Mouse (Mus musculus) hematopoietic stem cell, adult 5-6 weeks (primary cell): ENCODE results near the gene Sgms1. TPM values are rescaled to one million over a fixed set of nuclear protein-coding genes. Genes with fewer than 3 reads are reported as not detected.
"Not testable (repeated sequence)": the region's sequence is repeated elsewhere in the genome, so short reads cannot be mapped to it uniquely, and the experiment has no call there.

ENCODE experiments used
- ATAC-seq, 2 experiments: fragments of 125-278 bp in 1 of 2; replicated peaks in 1 of 2; 2 replicates each; pipeline ENCODE4 v1.8.0; 2016 to 2017; ENCODE audit warnings: inconsistent platforms in 2 of 2, mild to moderate bottlenecking in 2 of 2, moderate number of reproducible peaks in 2 of 2, low read depth in 1 of 2, moderate TSS enrichment in 1 of 2; ENCODE audit not compliant: low FRiP score in 2 of 2, poor library complexity in 2 of 2, severe bottlenecking in 2 of 2, insufficient read depth in 1 of 2, low TSS enrichment in 1 of 2
- total RNA-seq: library from RNA; stranded (forward); fragments of 172-1452, 232-1000 nt; gene quantifications from 2 replicates; pipeline ENCODE4 v1.2.3, GENCODE M21; 2017

Sgms1 gene
- total RNA-seq, 1 experiment from 2014 or later: 79.2 TPM

DNA sequence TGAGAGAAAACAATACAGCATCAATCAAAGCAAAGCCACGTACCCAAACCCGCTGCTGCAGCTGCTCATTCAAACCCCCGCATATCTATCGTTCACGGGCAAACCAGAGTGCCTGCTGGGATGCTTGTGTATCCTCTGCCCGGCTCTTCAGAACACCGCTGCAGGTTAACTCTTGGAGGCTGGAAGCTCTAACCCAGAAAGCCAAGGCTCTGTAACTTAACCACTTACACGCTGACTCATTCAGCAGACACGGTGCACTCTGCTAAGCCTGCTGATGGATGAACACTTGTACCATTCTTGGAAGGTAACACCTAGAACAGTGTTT lies 286.6 kb downstream of the Sgms1 start:
- ATAC-seq: no peak

DNA sequence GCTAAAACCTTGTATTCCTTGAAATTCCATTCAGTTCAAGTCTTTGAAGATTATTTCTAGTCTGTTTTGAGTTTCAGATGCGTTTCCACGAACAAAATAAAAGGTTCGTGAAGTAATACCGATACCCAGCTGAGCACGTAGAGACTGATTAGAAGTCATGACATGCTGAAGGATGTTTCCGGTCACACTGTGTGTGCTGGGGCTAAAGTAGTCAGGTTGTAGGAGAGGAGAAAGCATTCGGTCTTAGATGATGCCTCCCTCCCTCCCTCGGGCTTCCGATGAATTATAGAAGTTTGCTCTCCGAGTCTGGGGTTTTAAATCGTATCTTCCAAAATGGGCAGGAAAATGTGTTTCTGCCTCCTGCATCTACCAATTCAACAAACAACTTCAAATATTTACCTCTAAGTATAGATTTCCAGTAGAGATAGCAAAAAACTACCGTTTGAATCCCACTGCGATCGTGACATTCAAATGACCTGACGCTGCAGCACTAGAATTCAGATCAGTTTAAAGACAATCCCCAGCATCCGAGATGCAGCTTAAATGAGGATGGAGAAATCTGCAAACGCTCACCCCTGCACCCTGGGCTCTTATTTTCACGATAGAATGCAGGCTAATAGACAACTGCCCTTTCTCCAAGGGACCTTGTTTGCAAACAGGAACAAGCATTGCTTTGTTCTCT lies 287.1 kb downstream of the Sgms1 start:
- no peak for ATAC-seq

DNA sequence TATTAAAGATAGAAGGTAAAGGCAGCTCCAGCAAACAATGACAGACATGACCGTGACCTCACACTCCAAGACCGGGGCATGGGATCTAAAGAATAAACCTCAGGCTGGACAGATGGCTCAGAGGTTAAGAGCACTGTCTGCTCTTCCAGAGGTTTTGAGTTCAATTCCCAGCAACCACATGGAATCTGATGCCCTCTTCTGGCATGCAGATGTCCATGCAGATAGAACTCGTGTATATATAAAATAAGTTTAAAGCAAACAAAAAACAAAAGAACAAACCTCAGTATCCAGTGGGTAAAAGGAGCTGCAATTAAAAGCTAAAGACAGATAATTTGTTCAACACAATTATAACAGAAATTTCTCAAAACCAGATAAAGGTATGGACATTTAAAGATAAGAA lies 290.9 kb downstream of the Sgms1 start:
- ATAC-seq: no peak

DNA sequence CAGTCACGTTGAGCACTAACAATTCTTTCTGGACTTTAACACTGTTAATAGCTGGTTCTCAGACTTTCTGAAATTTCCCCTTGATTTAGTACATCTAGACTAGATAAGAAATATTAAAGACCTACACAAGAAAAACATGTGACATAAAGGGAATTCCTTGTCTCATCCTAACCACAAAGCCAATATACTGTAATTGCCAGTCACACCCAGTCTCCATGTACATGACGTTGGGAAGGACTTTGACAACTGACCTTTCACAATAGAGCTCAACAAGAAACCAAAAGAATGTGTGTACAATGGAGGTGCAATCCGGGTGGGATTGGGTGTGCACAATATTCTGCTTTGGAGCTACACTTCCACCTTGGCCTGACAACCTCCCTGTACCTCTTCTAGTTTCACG lies 297.2 kb downstream of the Sgms1 start:
- ATAC-seq: no peak

DNA sequence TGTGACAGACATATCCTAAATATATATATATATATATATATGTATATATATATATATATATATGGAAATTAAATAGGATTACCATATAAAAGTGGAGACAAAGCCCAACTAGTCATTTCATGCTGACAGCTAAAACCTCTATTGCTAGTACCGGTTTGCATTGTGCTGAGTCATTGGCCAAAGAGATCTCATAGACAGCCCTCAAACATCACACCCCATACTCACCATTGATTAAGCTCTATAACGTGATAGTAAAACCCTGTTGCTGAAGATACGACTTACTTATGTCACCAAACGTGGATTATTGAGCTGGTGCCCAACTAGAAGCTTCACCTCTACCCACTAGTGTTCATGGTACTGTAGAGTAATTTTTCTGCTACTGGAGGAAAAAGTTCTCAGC lies 298.7 kb downstream of the Sgms1 start:
- ATAC-seq: no peak

DNA sequence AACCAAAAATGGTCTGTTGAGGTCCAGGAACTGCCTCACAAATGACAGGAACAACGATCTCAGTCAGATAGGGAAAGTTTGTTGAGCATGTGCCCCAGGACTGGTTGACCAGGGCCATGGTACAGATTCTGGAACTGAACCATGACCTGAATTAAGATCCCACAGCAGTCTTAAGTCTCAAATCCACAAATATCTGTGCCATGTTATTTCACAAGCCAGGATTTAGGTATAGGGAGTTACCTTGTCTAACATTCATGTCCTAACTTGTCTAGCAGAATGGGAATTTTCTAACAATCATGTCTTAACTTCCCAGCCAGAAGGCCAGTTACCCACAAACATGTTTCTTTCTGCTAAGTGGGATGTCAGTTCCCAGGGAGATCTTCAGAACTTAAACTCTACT lies 300.9 kb downstream of the Sgms1 start:
- no peak for ATAC-seq

DNA sequence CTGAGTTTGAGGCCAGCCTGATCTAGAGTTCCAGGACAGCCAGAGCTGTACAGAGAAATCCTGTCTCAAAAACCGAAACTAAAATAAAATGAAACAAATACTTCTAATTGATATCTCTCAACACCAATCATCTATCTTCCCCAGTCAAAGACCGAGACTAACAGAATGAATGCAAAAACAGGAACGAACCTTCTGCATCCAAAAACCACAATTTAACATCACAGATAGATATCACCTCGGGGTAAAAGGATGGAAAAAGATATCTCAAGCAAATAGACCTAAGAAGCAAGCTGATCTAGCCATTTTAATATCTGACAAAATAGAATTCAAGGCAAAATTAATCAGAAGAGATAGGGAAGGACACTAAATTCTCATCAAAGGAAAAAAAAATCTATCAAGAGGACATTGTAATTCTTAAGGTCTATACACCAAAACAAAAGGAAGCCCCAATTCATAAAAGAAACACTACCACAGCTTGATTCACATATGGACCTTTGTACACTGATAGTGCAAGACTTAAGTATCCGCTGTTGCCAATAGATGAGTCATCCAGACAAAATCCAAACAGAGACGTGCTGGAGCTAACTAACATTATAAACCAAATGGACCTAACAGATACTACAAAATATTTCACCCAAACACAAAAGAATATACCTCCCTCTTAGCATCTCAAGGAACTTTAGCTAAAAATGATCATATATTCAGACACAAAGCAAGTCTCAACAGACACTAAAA lies 301.6 kb downstream of the Sgms1 start:
- ATAC-seq: no peak

DNA sequence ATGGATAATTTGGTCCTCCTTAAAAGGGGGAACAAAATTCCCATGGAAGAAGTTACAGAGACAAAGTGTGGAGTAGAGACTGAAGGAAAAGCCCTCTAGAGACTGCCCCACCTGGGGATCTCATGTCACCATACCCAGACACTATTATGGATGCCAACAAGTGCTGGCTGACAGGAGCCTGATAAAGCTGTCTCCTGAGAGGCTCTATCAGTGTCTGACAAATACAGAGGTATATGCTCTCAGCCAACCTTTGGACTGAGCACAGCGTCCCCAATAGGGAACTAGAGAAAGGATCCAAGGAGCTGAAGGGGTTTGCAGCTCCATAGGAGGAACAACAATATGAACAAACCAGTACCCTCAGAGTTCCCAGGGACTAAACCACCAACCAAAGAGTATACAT lies 304.7 kb downstream of the Sgms1 start:
- ATAC-seq: not testable (repeated sequence)

Other genes starting within 250 kb of the Sgms1 start
- gene Rpl9-ps6, start 76.9 kb upstream of the Sgms1 start, total RNA-seq: 106 and 202 TPM in 2 replicates
- gene Minpp1, start 96.1 kb upstream of the Sgms1 start, total RNA-seq: 42.7 and 57.6 TPM in 2 replicates
- 0.99 and 2.4 TPM in 2 replicates for gene Papss2, start 206.1 kb upstream of the Sgms1 start, total RNA-seq